Mouse (Mus musculus) myocyte (in vitro differentiated cells): ENCODE measurements around the gene Wdr95.

Experiments used
- CEBPB ChIP-seq: IDR thresholded peaks from 2 replicates; pipeline ENCODE4 v1.6.1; 2011; ENCODE audit warnings: mild to moderate bottlenecking, moderate library complexity; ENCODE audit not compliant: poor library complexity, insufficient read depth, severe bottlenecking
- E2F4 ChIP-seq: IDR thresholded peaks from one replicate; pipeline ENCODE4 v1.6.1; 2011; ENCODE audit warnings: mild to moderate bottlenecking, control low read depth, moderate library complexity; ENCODE audit not compliant: insufficient read depth
- MAX ChIP-seq: IDR thresholded peaks from one replicate; pipeline ENCODE4 v1.6.1; 2011; ENCODE audit warnings: low read depth, mild to moderate bottlenecking, control low read depth
- MYOD1 ChIP-seq, 3 experiments: IDR thresholded peaks; one replicate each; pipeline ENCODE4 v1.6.1; 2011; ENCODE audit warnings: control low read depth in 2 of 3, low read depth in 2 of 3, mild to moderate bottlenecking in 2 of 3, moderate library complexity in 1 of 3; ENCODE audit not compliant: insufficient read length in 2 of 3, control insufficient read depth in 1 of 3
- MYOG ChIP-seq, 3 experiments: IDR thresholded peaks; one replicate each; pipeline ENCODE4 v1.6.1; 2011; ENCODE audit warnings: control low read depth in 2 of 3, low read depth in 2 of 3, mild to moderate bottlenecking in 2 of 3; ENCODE audit not compliant: insufficient read length in 2 of 3, control insufficient read depth in 1 of 3, insufficient read depth in 1 of 3
- POLR2A ChIP-seq: IDR thresholded peaks from one replicate; pipeline ENCODE4 v1.6.1; 2011; ENCODE audit warnings: low read depth, mild to moderate bottlenecking, control low read depth, moderate library complexity; ENCODE audit not compliant: insufficient read length
- USF1 ChIP-seq: IDR thresholded peaks from one replicate; pipeline ENCODE4 v1.6.1; 2011; ENCODE audit warnings: low read depth, mild to moderate bottlenecking, control low read depth, moderate library complexity

DNA sequence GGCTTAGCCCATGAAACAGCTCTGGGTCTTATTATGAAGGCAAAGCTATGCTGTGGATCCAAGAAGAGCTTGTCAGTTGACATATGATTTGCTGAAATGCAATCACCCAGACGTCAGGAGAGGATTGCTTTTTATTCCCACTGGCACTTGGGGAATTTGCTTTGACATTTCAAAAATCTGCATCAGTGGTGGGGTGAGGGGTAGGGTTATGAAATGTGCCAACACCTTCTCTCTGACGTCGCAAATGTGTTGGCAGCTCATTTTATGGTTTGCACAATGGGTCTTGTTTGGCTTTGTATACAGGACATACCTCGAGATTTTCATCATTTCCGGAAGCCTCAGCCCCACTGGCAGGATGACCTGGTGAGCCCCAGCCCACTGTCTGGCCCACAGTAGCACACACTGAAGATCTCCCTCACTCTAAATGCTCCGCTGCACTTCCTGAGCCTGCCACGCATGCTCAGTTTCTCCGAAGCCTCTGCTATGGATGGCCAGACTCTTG, 55.7 kb downstream of the Wdr95 start:
- TF ChIP-seq MAX (no peak), E2F4 (no peak), MYOG (IDR thresholded peaks at IDR 0.05; ENCODE audit: control insufficient read depth in 1 of 3, insufficient read depth in 1 of 3, insufficient read length in 2 of 3, low read depth in 2 of 3) (no peak), POLR2A (no peak), USF1 (no peak), MYOD1 (IDR thresholded peaks at IDR 0.05; ENCODE audit: control insufficient read depth in 1 of 3, insufficient read length in 2 of 3, low read depth in 2 of 3) (no peak), CEBPB (no peak)
